Mouse (Mus musculus): ENCODE measurements at regions not wholly inside any gene's neighbourhood (a gene's known extent, or its start where the extent isn't known, plus 50 kb on each side); places are given as distances from the start of the nearest gene placed in this dataset.
"Not testable (repeated sequence)": the region's sequence is repeated elsewhere in the genome, so short reads cannot be mapped to it uniquely, and the experiment has no call there.

DNA sequence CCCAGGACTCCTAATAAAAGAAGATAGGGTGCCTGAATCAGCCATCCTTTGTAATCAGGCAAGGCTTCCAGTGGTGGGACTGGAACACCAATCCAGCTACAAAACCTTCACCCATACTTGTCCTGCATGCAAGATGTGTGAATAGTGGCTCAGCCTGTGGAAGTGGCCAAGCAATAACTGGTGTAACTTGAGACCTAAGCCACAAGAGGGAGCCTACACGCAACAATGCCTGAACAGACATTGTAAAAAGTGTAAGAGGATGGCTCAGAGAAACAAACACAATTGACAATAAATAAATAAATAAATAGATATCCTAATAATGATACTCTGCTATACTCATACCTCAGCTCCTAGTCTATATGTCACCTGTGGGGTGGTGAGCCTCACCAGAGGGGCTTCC is 781.5 kb upstream of the Cdh20 start:
- peak; percentile 57; the same call in 1 of the 2 replicates for ATAC-seq (ENCODE audit: low FRiP score)
- no peaks in the 10 kb centered on the region for H3K36me3 ChIP-seq (replicated peaks)
- no peak overlapping the region for H3K9ac ChIP-seq
- no peak overlapping the region for H3K4me2 ChIP-seq
- no peak overlapping the region for H3K27ac ChIP-seq
- no peak overlapping the region for H3K4me3 ChIP-seq (replicated peaks)
- no peaks in the 10 kb centered on the region for H3K4me1 ChIP-seq
- WGBS: 39% methylated on average over 1 of the region's 1 CpGs
- no peaks in the 10 kb centered on the region for H3K9me3 ChIP-seq
- no peaks in the 10 kb centered on the region for H3K27me3 ChIP-seq

DNA sequence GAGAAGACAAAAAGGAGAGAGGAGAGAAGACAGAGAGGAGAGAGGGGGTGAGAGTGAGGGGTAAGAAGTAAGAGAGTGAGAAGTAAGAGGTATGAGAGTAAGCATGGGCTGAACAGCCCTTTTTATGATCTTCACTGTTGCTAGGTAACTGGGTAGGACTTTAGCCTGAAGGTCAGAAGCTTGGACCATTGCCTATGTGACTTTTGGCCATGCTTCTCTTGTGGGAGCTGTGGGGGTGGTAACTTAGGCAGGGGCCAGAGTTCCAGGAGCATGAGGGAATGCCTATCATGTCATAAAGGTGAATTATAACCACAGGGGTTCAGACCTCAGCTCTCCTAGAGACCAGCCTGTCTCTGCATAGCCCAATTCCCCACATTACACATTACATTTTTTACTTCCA is 765.4 kb upstream of the Cdh20 start:
- H3K4me3 ChIP-seq (replicated peaks); H3K4me2 ChIP-seq; H3K27ac ChIP-seq; ATAC-seq (ENCODE audit: low FRiP score); H3K27me3 ChIP-seq; H3K9ac ChIP-seq; H3K4me1 ChIP-seq; H3K9me3 ChIP-seq; H3K36me3 ChIP-seq (replicated peaks): not testable (repeated sequence)

DNA sequence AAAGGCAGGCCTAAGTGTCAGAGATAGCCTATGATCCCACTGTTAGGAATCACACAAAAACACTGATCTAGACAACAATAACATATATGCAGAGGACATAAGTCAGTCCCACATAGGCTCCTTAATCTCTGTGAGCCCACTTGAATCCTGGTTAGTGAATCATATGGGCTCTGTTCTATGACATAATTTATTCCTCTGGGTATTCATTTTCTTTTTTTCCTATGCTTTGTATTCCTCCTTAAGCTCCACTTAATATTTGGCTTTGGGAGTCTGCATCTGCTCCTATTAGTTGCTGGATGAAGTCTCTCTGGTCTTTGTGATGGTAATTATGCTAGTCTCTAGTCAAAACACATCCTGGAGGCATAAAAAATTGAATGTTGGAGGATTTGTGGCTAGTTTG is 738.7 kb upstream of the Cdh20 start:
- Histone ChIP-seq H3K36me3 (replicated peaks) (no peaks in the 10 kb centered on the region), H3K4me3 (replicated peaks) (no peak overlapping the region), H3K4me2 (no peak overlapping the region), H3K9me3 (no peaks in the 10 kb centered on the region), H3K27ac (no peak overlapping the region), H3K9ac (no peak overlapping the region), H3K27me3 (no peaks in the 10 kb centered on the region), H3K4me1 (no peaks in the 10 kb centered on the region)
- no peak for ATAC-seq (ENCODE audit: low FRiP score)

DNA sequence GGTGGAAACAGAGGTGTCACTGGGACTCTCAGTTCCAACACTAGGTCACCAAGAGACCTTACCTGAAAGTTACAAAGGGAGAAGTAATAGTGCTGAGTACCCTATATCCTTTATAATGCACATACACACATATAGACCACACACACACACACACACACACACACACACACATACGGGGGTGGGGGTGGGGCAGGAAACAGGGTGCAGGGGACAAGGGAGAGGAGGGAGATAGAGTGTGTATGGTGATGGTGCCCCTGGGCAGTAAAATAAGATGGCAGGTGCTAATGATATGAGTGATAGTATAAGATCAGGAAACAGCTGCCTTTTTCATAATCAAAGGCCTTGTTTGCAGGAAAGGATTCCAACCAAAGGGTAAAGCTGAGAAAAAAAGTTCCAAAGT is 719.9 kb upstream of the Cdh20 start:
- no peaks in the 10 kb centered on the region for H3K9me3 ChIP-seq
- WGBS: 36% methylated on average over 1 of the region's 1 CpGs
- H3K36me3 ChIP-seq (replicated peaks): no peaks in the 10 kb centered on the region
- H3K27ac ChIP-seq: no peak overlapping the region
- H3K4me3 ChIP-seq (replicated peaks): no peak overlapping the region
- no peak overlapping the region for H3K9ac ChIP-seq
- no peak overlapping the region for H3K4me2 ChIP-seq
- peaks cover 16% of the 10 kb centered on the region for H3K27me3 ChIP-seq
- H3K4me1 ChIP-seq: no peaks in the 10 kb centered on the region
- ATAC-seq (ENCODE audit: low FRiP score): peak; percentile 69

DNA sequence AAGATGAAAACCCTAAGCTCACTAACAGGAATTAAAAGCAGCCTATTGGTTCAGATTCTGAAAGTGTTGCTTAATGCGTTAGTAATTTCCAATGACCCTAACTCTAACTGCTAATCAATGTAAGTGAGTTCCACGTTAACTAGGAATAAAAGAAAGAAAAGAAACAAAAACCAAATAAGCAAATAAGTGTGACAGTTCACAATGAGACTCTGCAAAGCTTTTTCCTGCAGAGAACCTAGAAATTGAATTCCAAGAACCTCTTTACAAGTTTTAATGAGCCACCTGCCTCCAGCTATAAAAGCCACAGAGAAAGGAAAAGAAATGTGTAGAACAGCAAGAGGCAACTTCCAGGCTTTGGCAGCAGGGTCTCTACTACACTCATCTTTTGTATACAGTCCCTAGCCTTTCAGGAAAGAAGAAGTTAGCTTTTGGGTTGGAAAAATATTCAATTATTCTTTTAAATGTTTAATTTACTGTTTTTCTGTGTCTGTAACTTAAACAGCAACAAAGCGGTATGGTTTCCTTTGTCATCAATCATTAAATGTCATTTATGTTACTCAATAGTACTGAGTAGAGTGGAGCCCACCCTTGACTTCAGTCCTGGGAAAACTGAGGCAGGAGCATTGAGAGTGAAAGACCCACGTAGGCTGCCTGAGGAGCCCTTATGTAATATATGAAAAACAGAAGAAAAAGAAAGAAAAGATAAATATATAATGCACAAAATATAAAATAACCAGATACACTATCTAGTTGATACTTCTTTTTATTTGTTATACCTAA is 719.0 kb upstream of the Cdh20 start:
- H3K9me3 ChIP-seq: no peaks in the 10 kb centered on the region
- no peaks in the 10 kb centered on the region for H3K36me3 ChIP-seq (replicated peaks)
- 20% methylated on average over 4 of the region's 4 CpGs for WGBS
- no peaks in the 10 kb centered on the region for H3K4me1 ChIP-seq
- H3K27ac ChIP-seq: no peak overlapping the region
- H3K4me3 ChIP-seq (replicated peaks): no peak overlapping the region
- H3K27me3 ChIP-seq: peaks cover 16% of the 10 kb centered on the region
- no peak overlapping the region for H3K4me2 ChIP-seq
- ATAC-seq (ENCODE audit: low FRiP score): peak; percentile 78; the same call in 1 of the 2 replicates
- H3K9ac ChIP-seq: no peak overlapping the region
